Mouse (Mus musculus) stomach, postnatal 0 days (tissue): ENCODE data around the gene Fam210b. TPM values are rescaled to one million over a fixed set of nuclear protein-coding genes. Genes with fewer than 3 reads are reported as not detected.
A peak's percentile ranks its signal among the peaks of the same experiment; 100 is the strongest.

Source experiments
- ATAC-seq: fragments of 200-750 bp; cut with Nextera tagmentation; 2 replicates; pipeline ENCODE4 v1.8.0; 2017; ENCODE audit not compliant: low FRiP score, low TSS enrichment
- DNase-seq: peaks from one replicate; pipeline ENCODE4 v3.0.0-alpha.2; 2016; ENCODE audit warnings: low spot score
- H3K27ac ChIP-seq: fragments of 300-500 bp; sonication (generic); replicated peaks from 2 replicates; pipeline ENCODE4 v1.5.1; 2014; ENCODE audit warnings: mild to moderate bottlenecking, control low read depth
- H3K27me3 ChIP-seq: fragments of 300-500 bp; sonication (generic); 2 replicates; pipeline ENCODE4 v1.6.1; 2014; ENCODE audit warnings: low read length; ENCODE audit not compliant: control insufficient read depth, insufficient read depth
- H3K36me3 ChIP-seq: fragments of 300-500 bp; sonication (generic); 2 replicates; pipeline ENCODE4 v1.6.1; 2014; ENCODE audit warnings: low read length, mixed read lengths; ENCODE audit not compliant: control insufficient read depth, insufficient read depth
- H3K4me1 ChIP-seq: fragments of 300-500 bp; sonication (generic); replicated peaks from 2 replicates; pipeline ENCODE4 v1.6.1; 2014; ENCODE audit warnings: antibody characterized with exemption; ENCODE audit not compliant: control insufficient read depth, insufficient read depth
- H3K4me2 ChIP-seq: fragments of 300-500 bp; sonication (generic); replicated peaks from 2 replicates; pipeline ENCODE4 v1.6.1; 2014; ENCODE audit warnings: low read depth, mild to moderate bottlenecking, control low read depth, moderate library complexity
- H3K4me3 ChIP-seq: fragments of 300-500 bp; sonication (generic); 2 replicates; pipeline ENCODE4 v1.5.1; 2014; ENCODE audit warnings: low read depth, low read length, control low read depth
- H3K9ac ChIP-seq: fragments of 300-500 bp; sonication (generic); 2 replicates; pipeline ENCODE4 v1.6.1; 2014; ENCODE audit warnings: mild to moderate bottlenecking, low read length, control low read depth, mixed read lengths
- H3K9me3 ChIP-seq: fragments of 300-500 bp; sonication (generic); 2 replicates; pipeline ENCODE4 v1.6.1; 2016; ENCODE audit warnings: low read length; ENCODE audit not compliant: control insufficient read depth
- CTCF ChIP-seq: IDR thresholded peaks from 2 replicates; pipeline ENCODE4 v1.5.1; 2016; ENCODE audit warnings: antibody characterized with exemption, low read depth, mild to moderate bottlenecking, moderate library complexity
- EP300 ChIP-seq: optimal IDR thresholded peaks from 2 replicates; pipeline ENCODE3; 2016; ENCODE audit warnings: antibody characterized with exemption
- WGBS: fragments of 180-500 bp; shearing (Covaris S2); extraction: QIAGEN DNeasy Blood & Tissue Kit; methylation state at CpG from one replicate; pipeline ENCODE4 v1.1.7; 2014; 5-methylcytosine and 5-hydroxymethylcytosine counted together
- polyA plus RNA-seq: library from polyadenylated mRNA; unstranded; fragments of >200 nt; fragmentation: Nextera tagmentation; extraction: Ambion mirVana; gene quantifications from 2 replicates; pipeline ENCODE4 v1.2.1, GENCODE M21; 2015

Fam210b gene
- polyA plus RNA-seq, 1 experiment from 2014 or later = 23.9 TPM

DNA sequence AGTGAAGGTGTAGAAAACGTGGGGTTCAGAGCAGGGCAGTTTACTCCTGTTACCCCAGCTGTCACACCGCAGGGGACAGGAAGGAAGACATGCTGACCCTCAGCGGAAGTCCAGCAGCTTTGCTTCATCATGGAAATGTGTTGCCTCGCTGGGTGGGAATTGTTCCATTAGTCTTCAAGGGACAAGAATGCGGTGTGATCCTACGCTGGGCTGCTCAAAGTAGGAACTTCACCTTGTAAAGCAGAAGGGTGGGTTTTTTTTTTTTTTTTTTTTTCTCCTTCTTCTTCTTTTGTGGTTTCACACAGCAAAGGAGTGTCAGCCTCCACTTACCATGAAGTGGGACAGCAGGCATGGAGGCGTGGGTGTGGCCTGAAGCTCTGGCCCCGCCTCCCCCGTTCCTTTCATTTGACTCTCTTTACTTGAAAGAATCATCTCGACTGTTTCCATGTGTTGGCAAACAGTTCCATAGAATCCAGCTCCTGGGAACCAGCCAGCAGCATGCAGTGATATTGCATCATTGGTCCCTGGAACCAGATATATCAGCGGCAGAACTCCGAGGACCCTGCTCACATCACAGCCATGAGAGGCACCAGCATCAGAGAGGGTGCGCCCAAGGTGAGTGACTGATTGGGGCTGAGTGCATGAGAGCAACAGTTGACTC, 48.2 kb downstream of the Fam210b start, which contains the start of gene Cass4:
TSS of gene Cass4 (plus strand) at position 404 of the 661 bp plus-strand sequence.
- no peaks in the 10 kb centered on the region for H3K27me3 ChIP-seq
- WGBS = 22% methylated on average over 13 of the region's 13 CpGs
- no peak within 1 kb of the TSS for H3K4me3 ChIP-seq
- ATAC-seq (no peak), DNase-seq (no peak)
- H3K9ac ChIP-seq = 0 out of 2 replicates have a peak within 1 kb of the TSS, but pooled peaks have one; percentile 4
- H3K4me2 ChIP-seq = no peak within 1 kb of the TSS
- no peaks in the 10 kb centered on the region for H3K9me3 ChIP-seq
- H3K36me3 ChIP-seq = no peaks in the 10 kb centered on the region
- no peaks in the 10 kb centered on the region for H3K4me1 ChIP-seq
- TF ChIP-seq EP300 = no peak
- TF ChIP-seq CTCF = no peak
- H3K27ac ChIP-seq = 0 out of 2 replicates have a peak within 1 kb of the TSS, but pooled peaks have one; percentile 30

- H3K9ac ChIP-seq = no peak overlapping the region
- DNase-seq (no peak), ATAC-seq (no peak)
- no peaks in the 10 kb centered on the region for H3K27me3 ChIP-seq
- H3K4me1 ChIP-seq = no peaks in the 10 kb centered on the region
- H3K36me3 ChIP-seq = no peaks in the 10 kb centered on the region
- 65% methylated on average over 2 of the region's 2 CpGs for WGBS
- no peak overlapping the region for H3K4me3 ChIP-seq
- H3K9me3 ChIP-seq = no peaks in the 10 kb centered on the region
- no peak overlapping the region for H3K27ac ChIP-seq
- H3K4me2 ChIP-seq = no peak overlapping the region
- TF ChIP-seq EP300 (no peak), CTCF (no peak)
Observed at GRCm38 (mm10) chr2:172394052-172394392, 48.7 kb downstream of the Fam210b start.

- DNase-seq (no peak), ATAC-seq (no peak)
- Histone ChIP-seq H3K9ac (no peak overlapping the region), H3K4me1 (no peaks in the 10 kb centered on the region), H3K4me2 (no peak overlapping the region), H3K27me3 (no peaks in the 10 kb centered on the region), H3K36me3 (no peaks in the 10 kb centered on the region), H3K4me3 (no peak overlapping the region), H3K9me3 (no peaks in the 10 kb centered on the region), H3K27ac (no peak overlapping the region)
- WGBS = 69% methylated on average over 4 of the region's 4 CpGs
- TF ChIP-seq CTCF (no peak), EP300 (no peak)
Observed at GRCm38 (mm10) chr2:172394671-172395070, 49.3 kb downstream of the Fam210b start.

- Histone ChIP-seq H3K4me2 (no peak overlapping the region), H3K4me1 (no peaks in the 10 kb centered on the region), H3K9me3 (no peaks in the 10 kb centered on the region), H3K4me3 (no peak overlapping the region), H3K27me3 (no peaks in the 10 kb centered on the region), H3K9ac (no peak overlapping the region), H3K36me3 (no peaks in the 10 kb centered on the region), H3K27ac (no peak overlapping the region)
- ATAC-seq (no peak), DNase-seq (no peak)
- TF ChIP-seq EP300 (no peak), CTCF (no peak)
- 51% methylated on average over 8 of the region's 9 CpGs for WGBS
Observed at GRCm38 (mm10) chr2:172395961-172396360, 50.6 kb downstream of the Fam210b start.

DNA sequence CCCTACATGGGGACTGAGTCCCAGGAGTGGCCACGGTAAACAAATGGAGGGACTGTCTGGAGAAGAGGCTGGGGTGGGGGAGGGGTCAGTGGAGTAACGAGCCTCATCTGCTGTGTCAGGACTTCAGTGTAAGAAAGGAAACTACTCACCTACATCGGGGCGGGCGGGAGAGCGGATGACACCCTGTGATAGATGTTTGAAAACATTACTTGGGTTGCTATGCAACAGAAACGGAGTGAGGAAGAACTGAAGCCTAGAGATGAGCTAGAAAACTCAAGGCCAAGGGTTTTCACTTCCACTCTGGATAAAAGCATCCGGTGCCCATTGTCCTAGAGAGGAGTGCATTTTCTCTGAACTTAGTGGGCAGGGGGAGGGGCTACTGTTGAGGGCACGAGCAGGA, 54.5 kb downstream of the Fam210b start:
- no peak overlapping the region for H3K9ac ChIP-seq
- WGBS = 21% methylated on average over 9 of the region's 9 CpGs
- TF ChIP-seq EP300 (no peak), CTCF (no peak)
- no peak overlapping the region for H3K4me2 ChIP-seq
- H3K27ac ChIP-seq = no peak overlapping the region
- H3K4me3 ChIP-seq = no peak overlapping the region
- no peaks in the 10 kb centered on the region for H3K36me3 ChIP-seq
- H3K4me1 ChIP-seq = no peaks in the 10 kb centered on the region
- DNase-seq (no peak), ATAC-seq (no peak)
- no peaks in the 10 kb centered on the region for H3K27me3 ChIP-seq
- H3K9me3 ChIP-seq = no peaks in the 10 kb centered on the region

DNA sequence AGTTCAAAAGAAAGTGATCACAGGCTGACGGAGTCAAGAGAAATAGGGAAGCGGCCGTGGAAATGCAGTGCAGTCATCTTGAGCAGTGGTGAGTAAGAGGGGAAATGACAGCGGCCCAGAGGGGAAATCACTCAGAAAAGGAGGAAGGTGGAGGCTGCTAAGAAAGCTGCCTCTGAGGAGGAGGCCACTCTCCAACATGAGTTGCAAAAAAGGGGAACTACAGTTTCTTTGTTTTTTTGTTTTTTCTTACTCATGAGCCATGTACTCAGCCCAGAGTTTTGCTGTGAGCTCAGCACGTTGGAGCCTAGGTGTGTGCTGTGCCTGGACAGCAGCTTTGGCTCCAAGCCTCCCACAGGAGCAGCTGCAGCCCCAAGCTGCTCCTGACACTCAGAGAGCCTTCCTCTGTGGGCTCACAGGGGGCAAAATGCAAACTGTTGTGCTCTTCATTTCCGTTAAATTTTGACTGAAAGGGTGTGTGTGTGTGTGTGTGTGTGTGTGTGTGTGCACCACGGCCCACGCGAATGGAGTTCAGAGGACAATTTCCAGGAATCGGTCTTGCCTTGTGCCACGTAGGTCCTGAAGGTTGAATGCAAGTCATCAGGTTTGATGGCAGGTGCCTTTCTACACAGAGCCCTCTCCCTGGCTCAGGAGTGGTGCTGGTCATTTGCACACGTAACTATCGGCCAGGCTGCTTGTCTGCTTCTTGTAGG, 55.9 kb downstream of the Fam210b start:
- TF ChIP-seq CTCF (no peak), EP300 (no peak)
- H3K27ac ChIP-seq = no peak overlapping the region
- no peaks in the 10 kb centered on the region for H3K4me1 ChIP-seq
- H3K27me3 ChIP-seq = no peaks in the 10 kb centered on the region
- H3K4me3 ChIP-seq = no peak overlapping the region
- ATAC-seq (no peak), DNase-seq (no peak)
- H3K9me3 ChIP-seq = no peaks in the 10 kb centered on the region
- H3K36me3 ChIP-seq = no peaks in the 10 kb centered on the region
- H3K9ac ChIP-seq = no peak overlapping the region
- H3K4me2 ChIP-seq = no peak overlapping the region
- WGBS = 59% methylated on average over 13 of the region's 13 CpGs
